Mouse (Mus musculus): ENCODE measurements around the gene Rspo4. TPM values are rescaled to one million over a fixed set of nuclear protein-coding genes. Genes with fewer than 3 reads are reported as not detected.

Rspo4 gene
- polyA plus RNA-seq, 1 experiment from 2014 or later: not detected

GRCm38 (mm10) chr2:151894209-151894980 lies 51.7 kb downstream of the Rspo4 start:
- ATAC-seq: no peak
- Histone ChIP-seq H3K27me3 (replicated peaks) (no peaks in the 10 kb centered on the region), H3K9me3 (replicated peaks) (no peaks in the 10 kb centered on the region), H3K4me3 (no peak overlapping the region), H3K4me2 (no peak overlapping the region), H3K27ac (no peak overlapping the region), H3K9ac (no peak overlapping the region), H3K4me1 (no peaks in the 10 kb centered on the region), H3K36me3 (no peaks in the 10 kb centered on the region)
- WGBS (ENCODE audit: insufficient replicate concordance): 56% methylated on average over 8 of the region's 8 CpGs

- Histone ChIP-seq H3K9me3 (replicated peaks) (no peaks in the 10 kb centered on the region), H3K4me2 (no peak overlapping the region), H3K27me3 (replicated peaks) (no peaks in the 10 kb centered on the region), H3K27ac (no peak overlapping the region), H3K9ac (no peak overlapping the region), H3K4me3 (no peak overlapping the region), H3K36me3 (no peaks in the 10 kb centered on the region), H3K4me1 (no peaks in the 10 kb centered on the region)
- no peak for ATAC-seq
- WGBS (ENCODE audit: insufficient replicate concordance): 70% methylated on average over 5 of the region's 5 CpGs
These were observed 53.2 kb downstream of the Rspo4 start for GRCm38 (mm10) chr2:151895911-151896310.

GRCm38 (mm10) chr2:151898106-151898505 lies 55.4 kb downstream of the Rspo4 start:
- H3K4me1 ChIP-seq: no peaks in the 10 kb centered on the region
- 52% methylated on average over 1 of the region's 1 CpGs for WGBS (ENCODE audit: insufficient replicate concordance)

GRCm38 (mm10) chr2:151900845-151901244 lies 58.1 kb downstream of the Rspo4 start:
- Histone ChIP-seq H3K9me3 (replicated peaks) (no peaks in the 10 kb centered on the region), H3K27ac (no peak overlapping the region), H3K4me3 (no peak overlapping the region), H3K9ac (no peak overlapping the region), H3K36me3 (no peaks in the 10 kb centered on the region), H3K27me3 (replicated peaks) (no peaks in the 10 kb centered on the region), H3K4me2 (no peak overlapping the region), H3K4me1 (no peaks in the 10 kb centered on the region)
- 58% methylated on average over 4 of the region's 4 CpGs for WGBS (ENCODE audit: insufficient replicate concordance)
- no peak for ATAC-seq

More at GRCm38 (mm10) chr2:151898106-151898505, 55.4 kb downstream of the Rspo4 start:
- Histone ChIP-seq H3K4me2 (no peak overlapping the region), H3K9ac (no peak overlapping the region), H3K4me3 (no peak overlapping the region), H3K27ac (no peak overlapping the region), H3K36me3 (no peaks in the 10 kb centered on the region), H3K9me3 (replicated peaks) (no peaks in the 10 kb centered on the region), H3K27me3 (replicated peaks) (no peaks in the 10 kb centered on the region)
- no peak for ATAC-seq

- WGBS (ENCODE audit: insufficient replicate concordance): 71% methylated on average over 6 of the region's 6 CpGs
These were observed 60.5 kb downstream of the Rspo4 start for GRCm38 (mm10) chr2:151903267-151903666.

GRCm38 (mm10) chr2:151903933-151904332 lies 61.2 kb downstream of the Rspo4 start:
- no peak overlapping the region for H3K27ac ChIP-seq
- no peaks in the 10 kb centered on the region for H3K36me3 ChIP-seq
- no peaks in the 10 kb centered on the region for H3K4me1 ChIP-seq
- ATAC-seq: no peak
- 63% methylated on average over 4 of the region's 4 CpGs for WGBS (ENCODE audit: insufficient replicate concordance)
- no peaks in the 10 kb centered on the region for H3K9me3 ChIP-seq (replicated peaks)
- H3K4me3 ChIP-seq: no peak overlapping the region
- H3K27me3 ChIP-seq (replicated peaks): no peaks in the 10 kb centered on the region; the same call in 1 of the 2 replicates
- no peak overlapping the region for H3K4me2 ChIP-seq
- H3K9ac ChIP-seq: no peak overlapping the region

More at GRCm38 (mm10) chr2:151903267-151903666, 60.5 kb downstream of the Rspo4 start:
- Histone ChIP-seq H3K4me2 (no peak overlapping the region), H3K9me3 (replicated peaks) (no peaks in the 10 kb centered on the region), H3K9ac (no peak overlapping the region), H3K4me3 (no peak overlapping the region), H3K36me3 (no peaks in the 10 kb centered on the region), H3K27ac (no peak overlapping the region), H3K4me1 (no peaks in the 10 kb centered on the region), H3K27me3 (replicated peaks) (no peaks in the 10 kb centered on the region; the same call in 1 of the 2 replicates)
- ATAC-seq: no peak

GRCm38 (mm10) chr2:151904636-151905035 lies 61.9 kb downstream of the Rspo4 start:
- Histone ChIP-seq H3K27ac (no peak overlapping the region), H3K27me3 (replicated peaks) (no peaks in the 10 kb centered on the region; the same call in 1 of the 2 replicates), H3K4me2 (no peak overlapping the region), H3K9me3 (replicated peaks) (no peaks in the 10 kb centered on the region), H3K4me3 (no peak overlapping the region), H3K4me1 (no peaks in the 10 kb centered on the region), H3K9ac (no peak overlapping the region), H3K36me3 (no peaks in the 10 kb centered on the region)
- no peak; the same call in 1 of the 2 replicates for ATAC-seq
- 43% methylated on average over 3 of the region's 3 CpGs for WGBS (ENCODE audit: insufficient replicate concordance)

GRCm38 (mm10) chr2:151907020-151907419 lies 64.3 kb downstream of the Rspo4 start:
- Histone ChIP-seq H3K4me1 (peaks cover 4% of the 10 kb centered on the region; the same call in 1 of the 2 replicates), H3K27ac (no peak overlapping the region), H3K4me2 (no peak overlapping the region), H3K9me3 (replicated peaks) (no peaks in the 10 kb centered on the region), H3K4me3 (no peak overlapping the region), H3K36me3 (no peaks in the 10 kb centered on the region), H3K9ac (no peak overlapping the region), H3K27me3 (replicated peaks) (no peaks in the 10 kb centered on the region; the same call in 1 of the 2 replicates)
- WGBS (ENCODE audit: insufficient replicate concordance): 50% methylated on average over 2 of the region's 2 CpGs
- ATAC-seq: no peak

- 56% methylated on average over 3 of the region's 3 CpGs for WGBS (ENCODE audit: insufficient replicate concordance)
- H3K27ac ChIP-seq: no peak overlapping the region
- no peaks in the 10 kb centered on the region for H3K36me3 ChIP-seq
- peaks cover 4% of the 10 kb centered on the region; the same call in 1 of the 2 replicates for H3K4me1 ChIP-seq
- H3K4me3 ChIP-seq: no peak overlapping the region
- H3K4me2 ChIP-seq: no peak overlapping the region
- no peaks in the 10 kb centered on the region for H3K9me3 ChIP-seq (replicated peaks)
- no peaks in the 10 kb centered on the region; the same call in 1 of the 2 replicates for H3K27me3 ChIP-seq (replicated peaks)
- no peak overlapping the region for H3K9ac ChIP-seq
- ATAC-seq: no peak
These were observed 66.7 kb downstream of the Rspo4 start for GRCm38 (mm10) chr2:151909386-151909785.

GRCm38 (mm10) chr2:151910498-151910897 lies 67.8 kb downstream of the Rspo4 start:
- Histone ChIP-seq H3K4me1 (peaks cover 4% of the 10 kb centered on the region; the same call in 1 of the 2 replicates), H3K4me2 (no peak overlapping the region), H3K9me3 (replicated peaks) (no peaks in the 10 kb centered on the region), H3K27me3 (replicated peaks) (no peaks in the 10 kb centered on the region; the same call in 1 of the 2 replicates), H3K36me3 (no peaks in the 10 kb centered on the region), H3K9ac (no peak overlapping the region), H3K27ac (no peak overlapping the region), H3K4me3 (no peak overlapping the region)
- 16% methylated on average over 5 of the region's 5 CpGs for WGBS (ENCODE audit: insufficient replicate concordance)
- ATAC-seq: no peak

- WGBS (ENCODE audit: insufficient replicate concordance): 63% methylated on average over 13 of the region's 13 CpGs
- Histone ChIP-seq H3K27me3 (replicated peaks) (no peaks in the 10 kb centered on the region; the same call in 1 of the 2 replicates), H3K27ac (no peak within 1 kb of the TSS), H3K36me3 (no peaks in the 10 kb centered on the region), H3K9ac (no peak within 1 kb of the TSS), H3K4me3 (no peak within 1 kb of the TSS), H3K4me1 (peaks cover 4% of the 10 kb centered on the region; the same call in 1 of the 2 replicates), H3K4me2 (no peak within 1 kb of the TSS), H3K9me3 (replicated peaks) (no peaks in the 10 kb centered on the region)
- ATAC-seq: no peak; the same call in 1 of the 2 replicates
These were observed 68.3 kb downstream of the Rspo4 start, which contains the start of gene Angpt4 for GRCm38 (mm10) chr2:151910919-151911500. Gene Angpt4 (plus strand): TSS chr2:151911210.

- 55% methylated on average over 3 of the region's 3 CpGs for WGBS (ENCODE audit: insufficient replicate concordance)
- H3K27ac ChIP-seq: no peak overlapping the region
- no peaks in the 10 kb centered on the region for H3K36me3 ChIP-seq
- no peaks in the 10 kb centered on the region for H3K9me3 ChIP-seq (replicated peaks)
- peaks cover 4% of the 10 kb centered on the region; the same call in 1 of the 2 replicates for H3K4me1 ChIP-seq
- ATAC-seq: no peak
- H3K4me2 ChIP-seq: no peak overlapping the region
- H3K4me3 ChIP-seq: no peak overlapping the region
- H3K27me3 ChIP-seq (replicated peaks): no peaks in the 10 kb centered on the region; the same call in 1 of the 2 replicates
- H3K9ac ChIP-seq: no peak overlapping the region
These were observed 69.0 kb downstream of the Rspo4 start for GRCm38 (mm10) chr2:151911751-151912150.
